Comparison of ENCODE assay signal across 26 mouse cellular contexts in genomic region chr8:126360701-126361100, GRCm38 (mm10).
DNase-seq lines count a peak whose midpoint lies in the region; ATAC-seq lines count a peak whose summit lies in the region.
"Had no signal": no experiment of that assay in that cellular context is flagged by ENCODE, and none has a peak within 500 bp of the region (broad histone marks: within the 10 kb centered on the region; RNA-seq: fewer than 3 reads in every experiment).

No protein-coding gene starts in this region.

- no peaks in the 10 kb centered on the region for H3K36me3 ChIP-seq in liver, embryonic 15.5 days (replicated peaks)
- H3K36me3 ChIP-seq in lung, embryonic 16.5 days (ENCODE audit: control insufficient read depth, insufficient read depth, low read length) = no peaks in the 10 kb centered on the region
- H3K36me3 ChIP-seq in midbrain, embryonic 12.5 days = no peaks in the 10 kb centered on the region
- H3K36me3 ChIP-seq in midbrain, embryonic 15.5 days (replicated peaks) = no peaks in the 10 kb centered on the region
- H3K36me3 ChIP-seq: embryonic facial prominence, embryonic 10.5 days; embryonic facial prominence, embryonic 13.5 days; forebrain, embryonic 12.5 days; forebrain, embryonic 15.5 days; heart, embryonic 10.5 days; heart, embryonic 13.5 days had no signal

- no peaks in the 10 kb centered on the region; the same call in 1 of the 2 replicates for H3K4me1 ChIP-seq in liver, embryonic 15.5 days (replicated peaks)
- no peaks in the 10 kb centered on the region for H3K4me1 ChIP-seq in lung, embryonic 16.5 days (replicated peaks; ENCODE audit: control insufficient read depth, insufficient read depth, low read length)
- 0 out of 2 replicates have a peak, but pooled peaks cover 5% of the 10 kb centered on the region for H3K4me1 ChIP-seq in midbrain, embryonic 12.5 days
- 0 out of 2 replicates have a peak, but pooled peaks cover 4% of the 10 kb centered on the region for H3K4me1 ChIP-seq in midbrain, embryonic 15.5 days
- H3K4me1 ChIP-seq: embryonic facial prominence, embryonic 13.5 days; forebrain, embryonic 15.5 days; heart, embryonic 10.5 days; heart, embryonic 13.5 days had no signal

- 0 out of 2 replicates have a peak, but pooled peaks have one; percentile 18 for ATAC-seq in liver, embryonic 15.5 days (ENCODE audit: insufficient read depth)
- peak; percentile 28; the same call in 1 of the 2 replicates for ATAC-seq in lung, embryonic 16.5 days (ENCODE audit: low read depth)
- no peak for ATAC-seq in midbrain, embryonic 12.5 days (ENCODE audit: low FRiP score, low read depth)
- no peak for ATAC-seq in midbrain, embryonic 15.5 days (replicated peaks)
- ATAC-seq: activated CD4-positive, CD25-positive, alpha-beta regulatory T cell, adult 4 months; forebrain, embryonic 15.5 days had no signal

- H3K27ac ChIP-seq in liver, embryonic 15.5 days (replicated peaks) = no peak overlapping the region
- H3K27ac ChIP-seq in lung, embryonic 16.5 days (ENCODE audit: low read length) = no peak overlapping the region
- peak overlapping the region; percentile 39; the same call in 1 of the 2 replicates for H3K27ac ChIP-seq in midbrain, embryonic 12.5 days (replicated peaks)
- H3K27ac ChIP-seq in midbrain, embryonic 15.5 days = no peak overlapping the region
- H3K27ac ChIP-seq: embryonic facial prominence, embryonic 10.5 days; embryonic facial prominence, embryonic 13.5 days; forebrain, embryonic 12.5 days; forebrain, embryonic 15.5 days; heart, embryonic 10.5 days; heart, embryonic 13.5 days; hindbrain, embryonic 14.5 days had no signal

- H3K27me3 ChIP-seq in liver, embryonic 15.5 days = no peaks in the 10 kb centered on the region
- H3K27me3 ChIP-seq in lung, embryonic 16.5 days (ENCODE audit: control insufficient read depth, insufficient read depth, low read depth, low read length) = no peaks in the 10 kb centered on the region
- no peaks in the 10 kb centered on the region; the same call in 1 of the 2 replicates for H3K27me3 ChIP-seq in midbrain, embryonic 12.5 days
- no peaks in the 10 kb centered on the region for H3K27me3 ChIP-seq in midbrain, embryonic 15.5 days (replicated peaks)
- H3K27me3 ChIP-seq: embryonic facial prominence, embryonic 13.5 days; forebrain, embryonic 12.5 days; forebrain, embryonic 15.5 days; heart, embryonic 13.5 days had no signal

- H3K9me3 ChIP-seq in liver, embryonic 15.5 days (replicated peaks) = no peaks in the 10 kb centered on the region
- no peaks in the 10 kb centered on the region for H3K9me3 ChIP-seq in lung, embryonic 16.5 days (ENCODE audit: control insufficient read depth, low read length)
- H3K9me3 ChIP-seq in midbrain, embryonic 12.5 days = no peaks in the 10 kb centered on the region
- no peaks in the 10 kb centered on the region for H3K9me3 ChIP-seq in midbrain, embryonic 15.5 days
- H3K9me3 ChIP-seq: embryonic facial prominence, embryonic 10.5 days; embryonic facial prominence, embryonic 13.5 days; forebrain, embryonic 12.5 days; forebrain, embryonic 15.5 days; heart, embryonic 10.5 days had no signal

- 51% methylated on average over 5 of the region's 5 CpGs for WGBS in liver, embryonic 15.5 days (ENCODE audit: insufficient replicate concordance)
- WGBS in lung, embryonic 16.5 days = 51% methylated on average over 5 of the region's 5 CpGs
- WGBS in midbrain, embryonic 12.5 days = 65% methylated on average over 5 of the region's 5 CpGs
- 60% methylated on average over 5 of the region's 5 CpGs for WGBS in midbrain, embryonic 15.5 days

- H3K9ac ChIP-seq in liver, embryonic 15.5 days = no peak overlapping the region
- H3K9ac ChIP-seq in lung, embryonic 16.5 days (ENCODE audit: low read length) = no peak overlapping the region
- H3K9ac ChIP-seq in midbrain, embryonic 12.5 days (replicated peaks) = no peak overlapping the region
- H3K9ac ChIP-seq in midbrain, embryonic 15.5 days = no peak overlapping the region
- H3K9ac ChIP-seq: embryonic facial prominence, embryonic 13.5 days; forebrain, embryonic 12.5 days; forebrain, embryonic 15.5 days; heart, embryonic 13.5 days; hindbrain, embryonic 14.5 days had no signal

- no peak overlapping the region for H3K4me3 ChIP-seq in liver, embryonic 15.5 days (replicated peaks)
- H3K4me3 ChIP-seq in lung, embryonic 16.5 days (ENCODE audit: low read length) = no peak overlapping the region
- no peak overlapping the region for H3K4me3 ChIP-seq in midbrain, embryonic 12.5 days
- H3K4me3 ChIP-seq in midbrain, embryonic 15.5 days = no peak overlapping the region
- H3K4me3 ChIP-seq: embryonic facial prominence, embryonic 10.5 days; embryonic facial prominence, embryonic 13.5 days; erythroblast, embryonic 14.5 days; forebrain, embryonic 12.5 days; forebrain, embryonic 15.5 days; heart, embryonic 10.5 days; heart, embryonic 13.5 days had no signal

- H3K4me2 ChIP-seq in liver, embryonic 15.5 days = no peak overlapping the region
- H3K4me2 ChIP-seq in lung, embryonic 16.5 days (ENCODE audit: low read depth, low read length) = no peak overlapping the region
- H3K4me2 ChIP-seq in midbrain, embryonic 12.5 days (replicated peaks) = no peak overlapping the region
- H3K4me2 ChIP-seq in midbrain, embryonic 15.5 days = no peak overlapping the region
- H3K4me2 ChIP-seq: embryonic facial prominence, embryonic 13.5 days; forebrain, embryonic 12.5 days; forebrain, embryonic 15.5 days; heart, embryonic 13.5 days; hindbrain, embryonic 14.5 days had no signal

- DNase-seq in adrenal gland, postnatal 14 days = peak; percentile 13
- DNase-seq in adrenal gland, postnatal 10 days = no peak
- DNase-seq in liver = no peak
- DNase-seq in lung, postnatal 14 days = no peak
- DNase-seq: cerebellum, adult 11 months; cerebellum, adult 2 months; cerebellum, adult 9-11 months; cerebellum, postnatal 25 days; embryo, embryonic 11 days; gastrocnemius, postnatal 25 days; heart, adult 18-20 months; heart, postnatal 14 days; heart, postnatal 4 days had no signal

Comparison
In these comparisons a context has a peak if more than half of its experiments do, and no peak if none do; other contexts are left out.
1. ATAC-seq: peak in liver, embryonic 15.5 days (single experiment) and lung, embryonic 16.5 days (single experiment); none in midbrain, embryonic 12.5 days (single experiment) and midbrain, embryonic 15.5 days (single experiment).